Mouse (Mus musculus) frontal cortex, postnatal 14 days (tissue): ENCODE data around the gene Hectd4.
"Not testable (repeated sequence)": the region's sequence is repeated elsewhere in the genome, so short reads cannot be mapped to it uniquely, and the experiment has no call there.

Source experiments
- DNase-seq, 2 experiments: peaks; one replicate each; pipeline ENCODE4 v3.0.0; 2022; ENCODE audit warnings: low spot score in 2 of 2

Gene Hectd4

DNA sequence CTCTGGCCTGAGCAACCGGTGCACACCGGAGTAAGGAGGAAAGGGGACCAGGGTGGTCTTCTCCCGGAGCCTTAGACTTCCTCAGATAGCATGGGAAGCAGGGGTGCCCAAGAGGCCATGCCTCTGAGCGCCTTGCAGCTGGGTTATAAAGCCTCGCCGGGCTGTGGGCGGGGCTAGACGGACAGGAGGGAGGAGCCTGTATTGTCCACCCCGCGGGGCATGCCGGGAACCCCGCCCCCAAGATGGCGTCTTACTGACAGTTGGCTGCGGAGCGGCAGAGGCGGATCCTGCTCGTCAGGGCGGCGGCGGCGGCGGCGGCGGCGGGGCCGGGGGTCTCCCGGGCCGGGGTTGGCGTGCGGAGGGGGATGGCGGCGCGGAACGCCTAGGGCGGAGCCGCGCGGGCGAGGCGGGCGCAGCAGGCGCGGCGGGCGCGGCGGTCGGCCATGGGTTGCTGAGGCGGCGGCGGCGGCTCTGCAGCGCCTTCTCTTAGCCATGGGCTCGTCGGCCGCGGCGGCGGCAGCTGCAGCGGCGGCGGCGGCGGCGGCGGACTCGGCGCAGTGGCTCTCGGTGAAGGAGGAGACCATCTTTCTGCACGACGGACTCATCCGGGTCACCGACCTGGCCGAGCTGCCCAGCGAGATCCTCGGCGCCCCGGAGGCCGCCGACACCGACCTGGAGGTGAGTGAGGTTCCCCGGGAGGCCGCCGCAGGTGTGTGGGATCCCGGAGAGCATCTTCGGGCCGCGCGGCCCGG lies at the start of gene Hectd4:
Gene Hectd4 (plus strand): TSS at position 240 of the 752 bp plus-strand sequence.
- DNase-seq, result peak; percentile 88 to 96

DNA sequence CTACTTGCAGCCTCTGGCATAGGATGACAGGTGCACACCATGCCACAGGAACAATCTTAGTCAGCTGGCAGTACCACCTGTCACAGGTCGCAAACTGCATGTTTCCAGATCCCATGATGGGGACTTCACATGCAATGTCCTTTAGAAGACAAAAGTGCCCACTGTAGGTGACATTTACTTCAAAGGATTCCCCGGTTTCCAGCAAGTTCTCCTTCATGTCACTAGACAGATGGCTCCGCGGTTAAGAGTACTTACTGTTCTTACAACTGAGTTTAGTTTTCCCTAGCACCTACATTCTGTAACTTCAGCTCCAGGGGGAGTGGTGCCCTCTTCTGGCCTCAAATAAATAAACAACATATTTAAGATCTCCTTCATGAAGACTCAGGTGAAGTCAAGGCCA lies 47.2 kb upstream of the Hectd4 start:
- DNase-seq, result no peak

DNA sequence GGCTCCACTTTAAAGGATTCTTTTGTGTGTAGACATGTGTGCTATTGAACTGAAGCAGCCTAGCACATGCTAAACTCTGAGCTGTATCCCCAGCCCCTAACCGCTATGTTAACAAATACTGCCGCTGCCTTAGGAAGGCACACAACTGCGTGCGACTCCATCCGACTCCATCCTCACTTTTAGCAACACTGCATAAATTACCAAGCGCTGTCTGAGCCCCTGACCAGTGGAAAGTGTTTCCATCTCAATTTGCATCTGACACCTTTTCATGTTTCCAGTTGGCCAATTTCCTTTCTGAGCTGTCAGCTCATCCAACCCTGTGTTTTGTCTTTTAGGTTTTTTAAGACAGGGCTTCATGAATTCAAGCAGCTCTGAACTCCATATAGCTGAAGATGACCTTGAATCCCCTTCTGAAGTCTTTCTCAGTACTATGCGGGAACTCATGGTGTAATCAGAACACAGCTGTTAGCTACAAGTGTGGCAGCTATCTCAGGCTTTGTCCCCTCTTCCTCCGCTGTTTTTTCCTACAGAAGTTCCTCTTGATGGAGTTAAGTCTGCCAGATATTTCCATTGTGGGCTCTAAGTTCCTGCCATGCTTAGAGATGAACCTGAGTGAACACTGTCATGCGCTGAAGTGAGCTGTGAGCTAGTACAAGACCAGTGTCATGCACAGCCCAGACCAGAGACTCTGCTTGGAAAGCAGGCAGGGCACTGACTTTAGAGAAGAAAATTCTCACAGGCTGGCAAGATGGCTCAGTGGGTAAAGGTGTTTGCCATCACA lies 40.8 kb upstream of the Hectd4 start:
- DNase-seq, result no peak

DNA sequence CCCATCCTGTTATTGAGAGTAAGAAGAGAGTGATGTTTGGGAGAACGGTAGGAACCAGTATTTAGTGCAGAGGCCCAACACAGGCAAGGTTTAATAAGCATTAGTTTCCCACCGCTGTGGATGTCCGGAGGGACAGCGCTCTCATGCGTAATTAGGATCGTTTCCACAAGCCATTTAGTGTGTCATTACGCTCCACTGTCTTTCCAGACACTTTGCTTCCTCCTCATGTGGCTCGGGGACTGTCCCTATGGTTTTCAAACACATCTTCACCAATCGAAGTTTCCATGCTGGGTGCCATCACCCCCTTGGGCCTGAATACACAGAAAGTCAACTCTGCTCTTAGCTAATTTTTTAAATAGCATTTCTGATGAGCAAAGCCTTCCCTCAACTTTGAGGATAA lies 36.8 kb upstream of the Hectd4 start:
- no peak for DNase-seq

DNA sequence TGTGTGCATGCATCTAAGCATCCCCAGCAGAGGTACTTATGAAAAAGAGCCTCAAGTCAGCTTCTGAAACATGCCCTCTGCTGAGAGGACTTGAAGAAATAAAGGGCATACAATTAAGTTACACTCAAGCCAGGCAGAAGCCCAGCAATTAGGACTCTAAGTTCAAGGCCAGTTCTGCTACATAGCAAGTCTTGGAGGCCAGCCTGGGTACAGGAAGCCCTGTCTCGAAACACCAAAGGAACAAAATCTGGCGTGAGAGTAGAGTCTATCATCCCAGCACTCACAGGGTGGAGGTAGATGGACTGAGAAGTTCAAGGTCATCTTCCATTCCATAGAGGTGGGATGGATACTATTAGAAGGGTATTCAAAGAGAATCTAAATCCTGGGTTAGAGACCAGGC lies 35.6 kb upstream of the Hectd4 start:
- no peak for DNase-seq

DNA sequence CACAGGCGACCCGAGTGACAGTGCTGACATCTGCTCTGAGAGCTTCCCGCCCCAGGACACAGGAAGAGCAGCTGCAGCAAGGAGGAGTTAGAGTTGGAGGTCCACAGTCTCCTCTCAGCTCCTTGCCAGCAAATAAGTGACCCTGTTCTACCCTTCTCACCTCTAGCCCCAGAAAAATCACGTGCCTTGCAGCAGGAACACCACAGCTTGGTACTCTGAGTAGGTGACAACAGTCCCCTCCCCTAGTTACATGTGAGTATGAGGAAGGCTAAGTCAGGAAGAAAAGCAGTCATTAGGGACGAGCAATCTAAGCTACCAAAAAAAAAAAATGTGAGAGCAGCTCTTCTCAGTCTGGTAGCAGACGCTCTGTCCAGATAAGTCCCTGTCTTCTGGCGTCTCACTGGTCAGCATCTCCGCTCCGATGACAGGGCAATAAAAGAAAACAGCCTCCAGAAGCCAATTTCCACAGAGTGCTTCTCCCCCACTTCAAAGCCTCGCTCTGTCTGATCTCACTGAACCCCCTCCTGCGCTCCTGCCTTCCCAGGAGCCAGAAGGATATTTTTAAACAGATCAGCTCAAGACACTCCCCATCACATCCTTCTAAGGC lies 35.0 kb upstream of the Hectd4 start:
- DNase-seq, result no peak

DNA sequence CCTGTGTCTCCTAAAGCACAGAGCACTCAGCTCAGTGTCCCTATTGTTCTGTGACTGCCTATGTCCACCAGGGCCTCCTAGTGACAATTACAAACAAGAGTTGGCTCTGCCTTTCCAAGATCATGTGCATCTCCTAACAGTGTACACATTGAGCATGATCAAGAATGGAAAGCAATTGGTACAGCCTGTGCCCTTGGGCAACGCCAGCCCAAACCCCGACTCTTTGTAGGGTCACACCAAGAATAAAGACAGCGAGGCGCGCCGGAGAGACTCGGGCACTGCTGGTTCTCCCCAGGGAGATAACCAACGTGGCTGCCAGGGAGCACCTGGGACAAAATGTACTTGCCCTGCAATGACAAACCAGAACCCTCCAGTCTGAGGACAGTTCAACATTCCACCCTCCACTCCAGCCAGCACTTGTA lies 32.4 kb upstream of the Hectd4 start:
- DNase-seq, result no peak

DNA sequence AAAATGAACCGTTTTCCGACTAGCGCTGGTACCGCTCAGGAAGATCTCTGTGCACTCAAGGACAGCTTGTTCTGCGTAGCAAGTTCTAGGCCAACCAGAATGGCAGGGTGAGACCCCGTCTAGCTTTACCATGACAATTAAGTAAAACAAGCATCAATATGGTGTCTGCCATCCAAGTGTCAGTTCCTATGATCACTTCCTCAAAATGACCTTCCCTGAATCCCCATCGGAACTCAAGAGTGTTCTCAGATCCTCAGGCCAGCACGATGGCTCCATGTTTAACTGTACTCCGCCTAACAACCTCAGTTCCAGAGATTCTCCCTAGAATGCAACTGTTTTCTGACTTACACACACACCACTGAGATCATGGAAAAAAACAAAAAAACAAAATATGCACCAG lies 31.8 kb upstream of the Hectd4 start:
- DNase-seq, result no peak

DNA sequence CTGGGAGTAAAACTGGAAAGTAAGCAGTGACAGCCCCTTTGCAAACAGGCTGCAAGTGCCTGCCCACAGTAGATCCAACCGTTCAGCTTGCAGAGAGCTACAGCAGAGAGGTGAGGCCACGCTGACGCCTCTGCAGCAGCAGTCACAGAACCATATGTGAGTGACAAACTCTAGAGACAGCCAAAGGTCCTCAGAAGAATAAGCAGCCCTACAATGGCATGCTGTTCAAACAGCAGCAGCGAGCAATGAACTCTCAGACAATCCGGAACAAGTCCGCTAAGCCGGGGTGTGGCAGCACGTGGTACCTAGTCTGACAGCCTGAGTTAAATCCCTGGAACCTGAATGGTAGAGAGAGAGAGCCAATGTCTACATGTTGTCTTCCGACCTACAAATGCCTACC lies 30.8 kb upstream of the Hectd4 start:
- DNase-seq, result no peak

DNA sequence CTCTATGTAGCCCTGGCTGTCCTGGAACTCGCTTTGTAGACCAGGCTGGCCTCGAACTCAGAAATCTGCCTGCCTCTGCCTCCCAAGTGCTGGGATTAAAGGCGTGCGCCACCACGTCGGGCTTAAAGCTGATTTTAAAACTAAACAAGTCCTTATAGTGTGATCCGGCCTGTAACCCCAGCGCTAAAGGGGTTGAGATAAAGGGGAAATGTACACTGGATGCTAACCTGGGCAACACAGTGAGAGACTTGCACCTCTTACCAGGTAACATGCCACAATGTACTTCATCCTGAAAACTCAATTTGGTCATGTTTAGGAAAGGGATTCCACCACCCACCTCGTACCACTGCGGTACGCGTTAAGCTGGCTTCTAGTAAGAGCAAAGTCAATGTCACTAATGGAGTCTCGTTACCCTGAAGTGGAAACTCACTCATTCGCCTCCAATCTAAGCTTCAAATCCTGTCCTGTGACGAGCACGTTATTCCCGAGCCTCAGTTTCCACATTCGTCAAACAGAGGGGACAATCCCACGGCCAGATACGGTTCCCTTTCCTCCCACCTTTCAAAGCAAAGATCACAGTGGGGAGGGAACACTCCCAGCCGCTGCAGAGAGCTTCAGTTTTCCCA lies 29.7 kb upstream of the Hectd4 start:
- no peak for DNase-seq

DNA sequence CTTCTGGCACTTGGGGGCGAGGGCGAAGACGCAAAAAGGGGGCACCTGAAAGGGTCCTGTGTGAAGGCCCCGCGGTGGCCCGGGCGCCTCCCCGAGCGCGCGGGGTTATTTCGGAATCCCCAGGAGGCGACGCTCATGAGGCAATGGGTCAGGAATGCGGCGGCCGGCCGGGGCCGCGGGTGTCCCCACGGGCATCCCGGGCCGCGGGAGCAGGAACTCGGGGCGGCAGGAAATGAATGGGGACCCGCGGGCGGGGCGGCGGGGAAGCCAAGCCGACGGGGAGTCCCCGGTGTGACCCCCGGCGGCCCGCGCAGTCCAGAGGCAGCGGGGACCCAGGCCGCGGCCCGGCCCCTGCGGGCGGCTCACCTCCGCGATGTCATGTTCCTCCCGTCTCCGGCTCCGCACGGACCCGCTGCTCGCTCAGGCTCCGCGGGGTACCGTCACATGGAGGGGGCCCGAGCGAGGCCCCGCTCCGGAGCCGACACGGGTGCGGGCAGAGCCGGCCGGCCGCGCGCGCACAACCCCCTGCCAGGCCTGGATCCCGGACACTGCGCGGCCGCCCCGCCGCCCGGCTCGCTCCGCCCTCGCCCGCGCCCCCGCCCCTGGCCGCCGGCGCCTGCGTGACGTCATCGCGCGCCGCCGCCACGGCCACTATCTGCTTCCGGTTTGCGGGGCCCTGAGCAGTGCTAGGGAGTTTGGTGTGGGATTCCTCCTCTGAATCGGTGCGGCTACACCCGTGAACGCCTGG lies 29.0 kb upstream of the Hectd4 start, which contains the start of gene Ptpn11:
Gene Ptpn11 (minus strand): TSS at position 562 of the 748 bp plus-strand sequence.
- DNase-seq, result peak; percentile 55 to 68

DNA sequence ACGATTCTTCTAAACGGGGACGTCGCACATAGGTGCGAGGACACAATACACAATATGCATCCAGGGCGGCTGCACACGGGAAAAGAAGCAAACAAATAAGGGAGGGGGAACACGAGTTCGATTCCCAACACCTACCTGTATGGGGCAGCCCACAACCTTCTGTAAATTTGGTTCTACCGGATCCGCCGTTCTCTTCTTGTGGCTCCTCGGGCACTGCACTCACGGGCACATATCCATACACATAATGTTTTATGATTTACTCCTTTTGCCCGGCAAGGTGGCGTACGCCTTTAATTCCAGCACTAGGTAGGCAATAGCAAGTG lies 28.5 kb upstream of the Hectd4 start:
- no peak for DNase-seq

DNA sequence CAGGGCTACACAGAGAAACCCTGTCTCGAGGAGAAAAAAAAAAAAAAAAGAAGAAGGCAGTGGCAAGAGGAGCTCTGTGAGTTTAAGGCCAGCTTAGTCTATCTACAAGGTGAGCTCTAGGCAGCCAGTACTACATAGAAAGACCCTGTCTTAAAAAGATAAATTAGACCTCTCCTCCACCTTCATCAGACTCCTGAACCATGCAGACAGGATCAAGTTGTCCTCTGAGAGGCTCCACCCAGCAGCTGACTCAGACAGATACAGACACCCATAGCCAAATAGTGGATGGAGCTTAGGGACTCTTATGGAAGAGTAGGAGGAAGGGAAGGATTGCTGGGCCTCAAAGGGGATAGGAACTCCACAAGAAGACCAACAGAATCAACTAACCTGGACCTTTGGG lies 25.8 kb upstream of the Hectd4 start:
- DNase-seq, result no peak

DNA sequence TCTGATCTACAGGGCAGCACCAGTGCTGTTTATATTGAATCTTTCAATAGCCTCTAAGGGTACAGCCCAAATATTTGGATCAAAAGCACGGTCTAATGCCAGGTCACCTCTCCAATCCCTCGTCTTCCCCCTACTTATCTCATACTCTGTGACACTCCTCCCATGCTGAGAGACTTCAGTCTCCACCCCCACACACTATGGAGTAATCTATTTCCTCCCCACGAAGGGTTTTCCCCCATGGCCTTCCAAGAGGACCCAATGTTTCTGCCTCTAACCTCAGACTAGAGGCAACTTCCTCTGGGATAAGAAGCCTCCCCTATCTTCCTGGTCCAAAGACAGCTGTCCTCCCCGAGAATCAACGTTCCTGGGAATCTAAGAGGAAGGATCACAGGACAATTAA lies 23.3 kb upstream of the Hectd4 start:
- no peak for DNase-seq

DNA sequence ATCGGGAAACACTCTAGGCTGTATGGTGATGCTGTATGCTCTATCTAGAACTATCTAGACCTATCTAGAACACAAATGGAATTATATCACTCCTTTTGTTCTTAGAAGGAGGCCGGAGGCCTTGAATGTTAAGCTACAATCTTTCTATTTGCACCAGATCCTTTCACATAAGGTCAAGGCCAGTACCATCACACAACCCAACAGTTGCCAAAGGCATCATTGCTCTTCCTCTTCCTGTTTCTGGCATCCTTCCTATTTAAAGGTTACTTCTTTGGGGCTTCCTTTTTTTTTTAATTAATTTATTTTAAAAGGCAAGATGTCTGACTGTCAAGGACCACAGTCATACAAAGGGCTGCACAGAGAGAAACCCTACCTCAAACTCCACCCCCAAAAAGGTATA lies 22.7 kb upstream of the Hectd4 start:
- DNase-seq, result no peak

DNA sequence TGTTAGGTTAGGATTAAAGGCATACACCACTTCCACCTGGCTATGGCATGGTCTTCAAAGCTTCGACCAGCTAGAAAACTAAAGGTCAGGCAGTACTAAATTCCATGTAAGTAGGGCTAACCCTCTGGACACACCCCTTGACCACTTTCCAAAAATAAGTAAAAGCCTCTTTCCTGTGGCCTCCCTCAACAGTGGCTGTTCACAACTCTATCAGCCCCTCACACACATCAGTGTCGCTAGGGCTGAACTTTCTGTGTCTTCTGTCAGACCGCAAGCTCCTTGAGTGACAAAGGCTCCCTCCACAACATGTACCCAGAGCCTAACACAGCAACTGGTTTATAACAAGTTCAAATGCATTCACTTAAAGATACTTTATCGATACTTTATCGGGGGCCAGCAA lies 21.6 kb upstream of the Hectd4 start:
- DNase-seq, result no peak

DNA sequence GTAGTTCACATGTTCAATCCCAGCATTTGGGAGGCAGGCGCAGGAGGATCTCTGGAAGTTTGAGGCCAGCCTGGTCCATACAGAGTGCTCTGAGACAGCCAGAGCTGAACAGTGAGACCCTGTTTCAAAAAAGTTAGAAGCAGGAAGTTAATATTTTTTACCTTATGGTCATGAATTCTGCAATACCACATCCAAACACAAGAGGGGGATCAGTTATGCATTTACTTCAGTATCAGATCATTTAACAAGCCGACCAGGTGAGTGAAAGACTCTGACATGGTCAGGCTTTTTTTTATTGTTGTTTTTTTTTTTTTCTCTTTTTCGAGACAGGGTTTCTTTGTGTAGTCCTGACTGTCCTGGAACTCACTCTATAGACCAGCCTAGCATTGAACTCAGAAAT lies 18.3 kb upstream of the Hectd4 start:
- no peak for DNase-seq

DNA sequence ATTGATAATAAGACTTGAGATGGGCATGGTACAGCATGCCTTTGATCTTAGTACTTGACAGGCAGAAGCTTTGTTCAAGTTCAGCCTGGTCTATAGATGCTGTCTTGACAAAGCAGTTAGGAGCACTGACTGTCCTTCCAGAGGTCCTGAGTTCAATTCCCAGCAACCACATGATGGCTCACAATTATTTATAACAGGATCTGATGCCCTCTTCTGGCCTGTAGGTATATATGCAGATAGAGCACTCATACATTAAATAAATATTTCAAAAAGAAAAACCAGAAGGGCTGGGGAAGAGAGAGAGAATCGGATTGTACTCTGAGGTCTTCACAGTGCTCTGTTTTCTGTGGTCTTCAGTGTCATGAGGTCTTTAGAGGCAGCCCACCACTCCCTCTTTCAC lies 17.6 kb upstream of the Hectd4 start:
- DNase-seq, result no peak

DNA sequence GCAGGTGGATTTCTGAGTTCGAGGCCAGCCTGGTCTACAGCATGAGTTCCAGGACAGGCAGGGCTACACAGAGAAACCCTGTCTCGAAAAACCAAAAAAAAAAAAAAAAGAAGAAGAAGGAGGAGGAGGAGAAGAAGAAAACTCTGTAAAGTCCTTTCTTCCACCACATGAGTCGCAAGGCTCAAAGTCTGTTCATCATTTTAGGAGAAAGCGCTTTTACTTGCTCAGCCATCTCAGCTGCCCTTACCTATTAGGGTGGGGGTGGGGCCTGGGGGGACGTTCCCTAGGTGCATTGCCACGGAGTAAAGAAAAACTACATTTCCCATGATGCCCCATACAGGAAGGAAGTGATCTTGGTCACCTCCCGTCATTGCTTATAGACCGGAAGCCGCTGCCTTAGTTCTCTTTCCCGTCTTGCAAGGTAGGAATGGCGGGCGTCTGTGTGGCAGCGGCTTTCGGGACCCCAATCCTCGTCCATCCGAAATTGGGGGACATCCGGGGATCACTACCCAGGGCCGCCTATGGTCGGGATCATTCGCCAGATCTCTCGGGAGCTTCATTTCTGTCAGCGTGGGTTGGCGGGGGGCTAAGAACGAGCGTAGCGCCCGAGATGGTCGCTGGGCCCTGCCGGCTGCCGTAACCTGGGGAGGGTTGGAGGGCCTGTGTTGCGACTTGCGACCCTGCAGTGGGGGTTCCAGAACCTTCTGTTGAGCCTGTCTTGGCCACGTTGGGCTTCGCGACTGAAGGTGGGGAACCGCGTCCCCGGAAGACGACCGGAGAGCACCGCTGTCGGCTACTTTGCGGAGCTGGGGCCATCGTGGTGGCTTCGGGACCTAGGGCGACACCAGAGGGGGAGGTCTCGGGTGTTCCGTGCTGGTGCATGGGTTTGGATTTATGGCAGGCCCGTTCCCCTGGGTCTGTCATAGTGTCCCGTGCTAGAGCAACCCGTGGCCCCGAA lies 15.6 kb upstream of the Hectd4 start, which contains the start of gene Rpl6:
Gene Rpl6 (plus strand): TSS at position 350 of the 958 bp plus-strand sequence.
- DNase-seq, result peak; percentile 70 to 74

DNA sequence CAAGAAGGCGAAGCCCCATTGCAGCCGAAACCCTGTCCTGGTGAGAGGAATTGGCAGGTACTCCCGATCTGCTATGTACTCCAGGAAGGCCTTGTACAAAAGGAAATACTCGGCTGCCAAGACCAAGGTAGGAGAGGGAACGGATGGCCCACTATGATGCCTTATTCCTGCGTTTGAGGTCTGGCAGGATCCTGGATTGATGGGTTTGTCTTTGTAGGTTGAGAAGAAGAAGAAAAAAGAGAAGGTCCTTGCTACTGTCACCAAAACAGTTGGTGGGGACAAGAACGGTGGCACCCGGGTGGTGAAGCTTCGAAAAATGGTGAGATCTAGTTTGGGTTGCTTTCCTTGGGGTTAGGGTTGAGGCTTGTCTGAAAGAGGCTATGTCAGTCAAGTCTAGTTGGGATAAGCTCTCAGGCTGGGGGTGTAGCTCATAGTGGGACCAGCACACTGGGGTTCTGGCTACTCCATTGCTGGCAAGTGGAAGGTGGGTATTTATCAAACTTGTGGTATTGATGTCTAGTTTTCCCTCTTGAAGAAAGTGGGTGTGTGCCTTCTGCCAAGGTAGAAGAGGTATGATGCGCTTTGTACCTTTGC lies 14.4 kb upstream of the Hectd4 start:
- DNase-seq, result not testable (repeated sequence)
